Mouse (Mus musculus): Measurements from ENCODE around the gene Nfia.
A peak's percentile ranks its signal among the peaks of the same experiment; 100 is the strongest.

The Nfia gene

DNA sequence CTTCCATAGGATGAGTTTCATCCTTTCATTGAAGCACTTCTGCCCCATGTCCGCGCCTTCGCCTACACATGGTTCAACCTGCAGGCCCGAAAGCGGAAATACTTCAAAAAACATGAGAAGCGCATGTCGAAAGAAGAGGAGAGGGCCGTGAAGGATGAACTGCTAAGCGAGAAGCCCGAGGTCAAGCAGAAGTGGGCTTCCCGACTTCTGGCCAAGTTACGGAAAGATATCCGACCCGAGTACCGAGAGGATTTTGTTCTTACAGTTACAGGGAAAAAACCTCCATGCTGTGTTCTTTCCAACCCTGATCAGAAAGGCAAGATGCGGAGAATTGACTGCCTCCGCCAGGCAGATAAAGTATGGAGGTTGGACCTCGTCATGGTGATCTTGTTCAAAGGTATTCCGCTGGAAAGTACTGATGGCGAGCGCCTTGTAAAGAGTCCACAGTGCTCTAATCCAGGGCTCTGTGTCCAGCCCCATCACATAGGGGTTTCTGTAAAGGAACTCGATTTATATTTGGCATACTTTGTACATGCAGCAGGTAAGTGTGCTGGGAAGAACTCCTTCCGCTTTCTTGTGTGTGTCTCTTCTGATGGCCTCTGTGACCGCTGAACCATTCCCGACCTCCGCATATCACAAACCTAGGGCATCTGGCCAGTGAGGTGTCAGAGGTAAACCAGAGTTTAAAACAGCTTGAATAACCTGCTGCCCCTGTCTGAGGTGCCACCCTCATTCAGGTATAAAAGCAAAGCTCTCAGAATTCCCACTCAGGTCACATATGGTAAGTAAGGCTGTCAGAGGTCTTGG, 10.7 kb downstream of the Nfia start:
- DNase-seq, result peak; percentile 59 to 68

DNA sequence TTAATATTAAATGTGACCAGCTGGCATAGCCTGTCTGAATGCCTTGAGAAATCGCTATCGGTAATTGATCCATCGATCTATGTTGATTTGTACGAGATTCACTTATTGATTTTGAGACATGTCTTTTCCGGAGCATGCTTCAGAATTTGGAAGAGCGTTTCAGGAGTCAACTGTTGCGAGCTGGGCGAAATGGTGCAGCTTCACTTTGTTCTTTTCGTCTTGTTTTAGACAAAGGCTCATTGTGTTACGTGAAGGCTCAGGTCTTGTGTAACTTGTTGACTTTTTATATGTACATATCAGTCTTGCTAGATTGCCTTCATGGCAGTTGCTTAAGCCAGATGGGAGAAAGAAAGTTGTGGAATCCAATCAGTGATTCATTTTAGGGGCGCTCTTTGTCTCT, 11.7 kb downstream of the Nfia start:
- peak in 1 of 2 experiments; percentile 56 for DNase-seq

DNA sequence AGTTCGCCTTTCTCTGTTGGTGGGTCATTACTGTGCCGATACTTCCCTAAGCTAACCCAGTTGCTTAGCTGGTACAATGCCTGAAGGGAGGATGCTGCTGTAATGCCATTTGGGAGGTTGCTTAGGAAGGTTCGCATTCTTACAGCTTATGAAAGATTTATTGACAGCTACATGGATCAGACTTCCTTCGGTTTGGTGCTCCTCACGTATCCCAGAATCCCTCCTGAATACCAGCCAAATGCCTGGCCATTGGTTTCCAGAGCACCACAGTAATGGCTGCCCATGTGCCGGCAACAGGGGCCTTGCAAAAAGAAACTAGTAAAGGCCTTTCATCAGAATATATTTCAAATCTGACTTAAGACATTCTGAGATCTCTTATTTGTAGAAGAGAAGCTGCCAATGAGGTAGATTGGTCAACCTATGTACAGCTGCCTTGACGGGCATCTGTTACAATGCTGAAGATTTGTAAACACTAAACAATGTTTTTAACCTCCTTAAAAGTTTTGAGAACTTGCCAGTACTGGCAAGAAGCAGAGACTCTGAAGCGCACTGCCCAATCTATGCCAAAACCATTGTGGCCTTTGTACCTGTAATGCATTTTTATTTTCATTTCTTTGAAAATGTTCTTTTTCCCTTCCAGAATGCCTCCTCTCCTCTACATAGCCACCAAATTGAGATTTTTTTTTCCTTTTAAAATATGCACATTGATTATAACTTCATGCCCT, 13.2 kb downstream of the Nfia start:
- DNase-seq, result peak; percentile 71 to 76

DNA sequence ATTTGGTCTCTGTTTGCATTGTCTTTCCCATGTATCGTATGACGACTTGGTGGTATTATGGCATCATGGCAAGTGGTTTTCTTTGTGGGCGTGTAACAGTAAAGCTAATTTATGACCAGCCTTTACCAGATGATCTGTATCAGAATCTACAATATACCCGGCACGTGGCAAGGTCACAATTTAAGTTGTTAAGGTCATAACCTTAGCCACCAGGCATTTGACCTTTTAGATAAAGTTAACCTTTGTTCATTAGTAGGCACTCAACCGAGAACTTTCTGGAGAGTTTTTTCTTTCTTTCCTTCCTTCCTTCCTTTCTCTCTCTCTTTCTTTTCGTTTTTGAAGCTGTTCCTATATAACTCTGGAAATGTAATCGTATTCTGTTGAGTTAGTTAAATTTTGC, 14.0 kb downstream of the Nfia start:
- DNase-seq, result no peak

DNA sequence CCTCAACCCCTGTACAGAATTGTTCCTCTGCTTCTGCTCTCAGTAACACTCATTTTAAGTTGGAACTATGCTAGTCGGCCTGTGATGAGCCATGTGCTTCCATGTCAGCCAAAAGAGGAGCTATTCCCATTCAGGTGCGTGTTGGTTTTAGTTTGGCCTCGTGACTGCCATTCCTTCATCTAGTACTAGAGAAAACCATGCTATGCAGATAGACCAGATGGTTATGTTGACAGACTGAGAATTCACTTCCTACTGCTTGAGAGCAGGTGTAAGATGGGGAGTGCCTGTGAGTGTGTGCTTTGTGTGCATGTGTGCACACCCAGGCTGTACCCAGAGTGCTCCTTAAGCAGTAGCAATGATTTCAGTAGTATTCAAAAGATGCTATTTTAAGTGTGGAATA, 15.0 kb downstream of the Nfia start:
- DNase-seq, result peak; percentile 59 to 77

DNA sequence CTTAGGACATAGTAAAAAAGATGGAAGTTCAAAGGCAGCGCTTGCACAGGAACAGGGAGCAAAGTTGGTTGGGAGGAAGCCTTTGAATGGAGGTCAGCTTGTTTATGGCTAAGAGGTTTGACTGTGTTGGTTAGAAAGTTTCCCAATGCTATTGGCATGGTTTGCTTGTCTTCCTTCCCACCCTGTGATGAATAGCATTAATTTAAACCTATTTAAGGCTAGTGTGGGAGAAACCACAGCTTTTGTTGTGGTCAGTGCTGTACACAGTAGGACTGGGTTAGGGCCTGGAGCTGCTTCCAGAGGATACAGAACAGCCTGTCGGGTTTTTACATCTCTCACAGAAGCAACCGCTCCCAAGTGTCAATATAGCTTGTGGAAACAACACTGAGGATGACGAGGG, 16.0 kb downstream of the Nfia start:
- DNase-seq, result no peak

DNA sequence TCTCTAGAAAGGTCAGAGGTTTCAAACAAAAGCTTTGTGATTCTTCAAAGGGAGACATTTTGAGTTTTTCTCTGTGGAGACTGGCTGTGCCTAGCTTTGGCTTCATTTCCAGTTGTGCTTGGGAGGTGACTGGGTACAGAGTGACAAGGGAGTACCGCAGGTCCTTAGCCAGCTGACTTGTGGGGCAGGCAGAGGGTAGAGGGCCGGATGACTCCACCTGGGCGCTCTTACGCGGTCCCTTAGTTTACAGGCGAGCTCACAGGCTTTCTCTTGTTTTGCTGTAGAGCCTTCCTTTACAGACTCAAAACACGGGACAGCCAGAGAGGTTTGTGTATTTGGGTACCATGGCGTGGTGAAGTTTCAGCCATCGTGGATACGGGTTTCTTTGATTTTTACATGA, 21.4 kb downstream of the Nfia start:
- DNase-seq, result no peak

DNA sequence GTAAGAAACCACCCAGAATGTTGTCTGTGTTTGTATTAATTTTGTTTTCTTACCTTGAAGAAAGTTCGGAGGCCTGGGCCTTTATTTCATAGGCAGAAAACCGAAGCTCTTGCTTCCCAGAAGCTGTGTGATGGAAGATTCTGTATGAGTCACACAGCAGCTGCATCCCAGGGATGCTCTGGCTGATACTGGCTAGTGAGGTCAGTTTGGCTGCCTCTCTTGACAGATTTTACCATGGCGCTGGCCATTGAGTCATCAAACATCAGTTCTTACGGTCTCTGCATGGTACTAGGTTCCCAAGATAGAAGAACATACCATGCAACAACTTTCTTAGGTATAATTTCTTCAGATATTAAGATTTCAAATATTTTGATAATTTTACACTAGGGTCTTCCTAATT, 22.3 kb downstream of the Nfia start:
- peak; percentile 54 to 61 for DNase-seq

DNA sequence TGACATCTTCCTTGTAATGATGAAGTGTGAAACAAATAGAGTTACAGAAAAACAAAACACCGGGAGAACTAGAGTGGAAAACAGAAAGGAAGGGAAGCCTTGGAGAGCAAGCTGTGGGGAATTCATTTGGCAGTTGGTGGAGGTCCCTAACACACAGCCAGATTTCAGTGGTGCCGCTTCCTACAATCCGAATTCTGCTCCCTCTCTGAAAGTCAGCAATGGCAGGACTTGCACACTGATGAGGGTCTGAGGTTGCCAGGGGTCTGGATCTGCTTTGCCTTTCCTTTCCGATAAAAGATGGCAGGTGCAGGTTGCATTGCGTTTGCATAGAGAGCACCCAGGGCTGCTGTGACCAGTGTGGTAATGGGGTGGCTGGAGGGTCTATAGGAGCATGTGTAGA, 23.4 kb downstream of the Nfia start:
- peak; percentile 47 to 63 for DNase-seq

DNA sequence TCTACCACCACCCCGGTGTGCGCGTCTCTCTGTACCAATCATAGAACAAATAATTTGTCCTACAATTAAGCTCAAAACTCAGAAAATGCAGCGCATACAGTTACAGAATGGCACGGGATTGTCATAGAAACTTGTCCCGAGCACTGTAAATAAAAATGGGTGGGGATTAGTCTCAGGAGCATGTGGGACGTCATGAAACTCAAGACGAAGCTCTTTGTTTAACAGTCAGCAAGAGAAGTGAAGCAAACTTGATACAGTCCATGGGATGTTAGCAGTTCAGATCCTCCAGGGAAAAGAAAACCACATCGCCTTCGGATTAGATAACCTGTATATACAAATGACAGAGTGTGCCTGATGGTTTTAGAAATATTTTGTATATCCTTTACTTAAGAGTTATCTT, 24.0 kb downstream of the Nfia start:
- DNase-seq, result no peak

DNA sequence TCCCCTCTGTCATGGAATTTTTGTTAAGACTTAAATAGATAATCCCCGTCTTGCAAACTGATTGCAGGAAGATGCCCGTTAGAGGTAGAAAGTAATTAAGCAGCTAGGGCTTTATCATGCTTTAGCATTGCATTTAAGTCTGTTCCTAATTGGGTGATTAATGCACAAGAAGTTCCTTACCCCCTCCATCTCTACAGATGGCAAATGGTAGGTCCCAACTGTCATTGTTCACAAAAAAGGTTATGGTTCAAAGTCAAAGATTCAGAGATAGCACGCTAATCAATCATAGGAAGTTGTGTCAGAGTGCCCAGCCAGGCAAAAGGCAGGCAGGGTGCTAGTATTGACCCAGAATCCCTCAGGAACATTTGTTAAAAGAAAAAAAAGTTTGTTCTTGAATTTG, 31.3 kb downstream of the Nfia start:
- no peak for DNase-seq

DNA sequence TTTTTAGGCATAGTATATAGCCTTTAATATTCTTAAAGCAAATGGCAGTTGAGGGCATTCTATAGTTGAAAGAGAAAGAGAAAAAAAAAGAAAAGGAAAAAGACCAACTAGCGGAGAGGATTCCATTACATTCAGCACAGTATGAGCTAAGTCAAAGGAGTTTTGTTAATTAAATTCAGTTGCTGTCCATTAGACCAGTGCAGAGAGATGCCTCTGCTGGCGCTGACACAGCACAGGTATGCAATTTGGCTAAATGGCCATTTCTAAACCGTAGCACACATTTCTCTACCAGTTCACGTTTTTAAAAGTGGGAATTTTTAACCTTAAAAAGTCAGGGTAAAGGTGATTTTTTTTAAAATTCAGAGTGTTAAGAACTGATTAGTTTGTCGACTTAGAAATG, 32.1 kb downstream of the Nfia start:
- no peak for DNase-seq

DNA sequence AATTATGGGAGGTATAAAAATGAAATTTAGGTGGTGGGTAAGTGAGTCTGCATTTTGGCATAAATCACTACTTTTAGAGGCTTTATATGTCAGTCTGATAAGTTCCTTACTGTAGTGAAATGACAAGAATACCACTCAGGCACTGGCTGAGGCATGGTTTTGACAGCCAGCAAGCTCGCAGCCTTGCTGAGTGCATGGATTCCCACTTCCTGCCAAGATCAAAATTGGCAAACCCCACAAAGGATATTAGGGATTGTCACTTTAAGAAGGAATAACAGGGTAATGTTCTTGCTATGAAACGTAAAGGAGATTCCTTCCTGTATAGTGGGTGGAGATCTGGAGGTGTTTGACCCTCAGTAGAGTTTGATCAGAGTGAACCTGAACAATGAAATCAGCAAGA, 32.7 kb downstream of the Nfia start:
- DNase-seq, result peak; percentile 54 to 74

DNA sequence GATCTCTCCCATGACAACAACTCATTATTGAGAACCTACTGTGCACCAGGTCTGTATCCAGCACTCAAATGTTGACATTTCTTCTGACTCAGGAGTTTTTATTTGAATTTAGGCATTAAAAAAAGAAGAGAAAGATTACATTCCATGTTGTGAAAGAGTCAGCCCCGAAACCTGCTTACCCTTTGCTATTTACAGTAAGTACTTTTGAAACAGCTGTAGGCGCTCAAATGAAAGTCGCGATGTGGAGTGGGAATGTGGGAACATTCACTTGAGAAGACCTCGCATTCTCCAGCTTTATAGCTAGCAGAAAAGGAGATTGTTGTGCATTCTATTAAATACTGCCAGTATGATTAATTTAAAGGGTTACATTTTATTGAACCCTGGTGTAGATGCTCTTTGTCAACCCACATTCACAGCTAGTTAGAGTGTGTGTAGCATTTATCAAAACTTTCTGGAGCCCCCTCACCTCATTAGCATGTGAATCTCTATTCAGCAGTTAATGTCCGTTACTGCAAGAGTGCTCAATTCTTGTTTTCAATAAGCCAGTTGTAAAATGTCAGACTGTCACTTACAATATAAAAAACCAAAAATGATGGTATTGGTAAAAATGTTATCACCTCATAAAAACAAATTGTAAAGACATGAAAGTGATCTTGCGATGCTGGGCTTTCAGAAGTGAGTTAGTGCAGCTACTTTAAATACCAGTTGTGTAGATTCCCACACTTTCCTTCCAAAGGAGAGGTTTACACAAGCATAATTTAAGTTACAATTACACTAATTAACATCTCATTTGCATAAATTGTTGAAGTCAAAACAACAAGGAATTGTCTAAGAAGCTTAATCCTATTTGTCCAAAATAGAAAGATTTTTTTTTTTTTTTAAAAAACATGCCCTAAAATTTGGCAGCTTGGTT, 33.6 kb downstream of the Nfia start:
- no peak for DNase-seq

DNA sequence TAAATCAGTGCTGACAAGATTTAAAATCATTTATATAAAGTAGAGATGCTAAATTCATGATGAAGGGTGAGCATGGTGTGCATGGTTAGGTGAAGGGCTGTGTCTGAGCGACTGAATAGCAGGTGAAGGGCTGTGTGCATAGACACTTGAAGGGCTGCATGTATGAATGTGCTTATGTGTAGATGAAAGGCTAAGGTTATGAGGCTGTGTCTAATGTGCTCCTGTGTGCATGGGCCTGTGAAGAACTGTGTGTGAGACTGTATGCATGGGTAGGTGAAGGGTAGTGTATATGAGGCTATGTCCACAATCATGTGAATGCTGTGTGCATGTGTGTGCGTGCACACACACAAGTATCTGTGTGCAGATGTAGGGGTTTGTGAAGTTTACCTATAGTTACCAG, 34.4 kb downstream of the Nfia start:
- DNase-seq, result no peak

DNA sequence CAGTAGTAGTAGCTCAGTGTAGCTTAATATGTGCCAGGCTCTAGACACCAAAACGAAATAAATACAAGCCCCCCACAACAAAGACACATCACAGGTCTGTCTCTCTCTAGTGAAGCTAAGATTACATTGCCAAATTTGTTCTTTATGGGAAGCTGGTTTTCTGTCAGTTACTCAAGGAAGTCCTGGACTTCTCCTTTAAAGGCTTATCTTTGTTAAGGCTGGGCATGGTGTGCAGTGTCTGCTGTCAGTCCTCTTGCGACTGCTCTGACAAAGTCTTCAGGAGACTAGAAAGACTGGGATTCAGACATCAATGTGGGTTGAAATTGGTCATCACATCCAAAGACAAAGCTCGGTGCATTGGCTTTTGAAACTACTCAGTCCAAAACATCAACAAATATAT, 36.4 kb downstream of the Nfia start:
- DNase-seq, result no peak

DNA sequence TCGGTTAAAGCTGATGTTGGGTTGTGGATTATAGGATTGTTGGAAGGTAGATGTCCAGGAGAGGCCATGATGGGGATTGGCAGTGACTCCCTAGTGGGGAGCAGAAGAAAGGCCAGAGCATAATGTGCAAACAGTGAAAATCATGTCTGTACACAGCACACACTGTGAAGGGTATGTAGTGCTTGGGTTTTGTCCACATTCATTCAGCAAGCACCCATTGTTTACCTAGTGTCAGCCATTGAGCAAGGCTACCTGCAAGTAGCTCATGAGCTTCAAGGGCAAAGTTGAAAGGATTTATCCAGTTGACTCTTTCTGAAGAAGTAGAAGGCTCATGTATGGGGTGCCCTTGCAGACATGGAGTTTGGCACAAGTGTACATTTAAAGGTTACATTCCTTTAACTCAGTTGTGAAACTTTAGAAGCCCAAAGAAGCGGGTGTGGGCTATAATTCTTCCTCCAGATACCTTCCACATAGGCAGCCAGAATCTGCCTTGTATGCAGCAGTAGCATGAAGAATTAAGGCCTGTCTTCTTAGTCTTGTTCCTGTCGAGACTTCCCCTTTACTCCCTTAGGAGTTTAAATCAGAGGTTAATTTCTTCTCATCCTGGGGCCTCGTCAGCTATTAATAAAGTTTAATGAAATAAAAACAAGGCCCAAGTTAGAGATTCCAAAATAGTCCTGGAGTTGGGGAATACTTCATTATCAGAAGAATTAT, 37.2 kb downstream of the Nfia start:
- DNase-seq, result no peak

DNA sequence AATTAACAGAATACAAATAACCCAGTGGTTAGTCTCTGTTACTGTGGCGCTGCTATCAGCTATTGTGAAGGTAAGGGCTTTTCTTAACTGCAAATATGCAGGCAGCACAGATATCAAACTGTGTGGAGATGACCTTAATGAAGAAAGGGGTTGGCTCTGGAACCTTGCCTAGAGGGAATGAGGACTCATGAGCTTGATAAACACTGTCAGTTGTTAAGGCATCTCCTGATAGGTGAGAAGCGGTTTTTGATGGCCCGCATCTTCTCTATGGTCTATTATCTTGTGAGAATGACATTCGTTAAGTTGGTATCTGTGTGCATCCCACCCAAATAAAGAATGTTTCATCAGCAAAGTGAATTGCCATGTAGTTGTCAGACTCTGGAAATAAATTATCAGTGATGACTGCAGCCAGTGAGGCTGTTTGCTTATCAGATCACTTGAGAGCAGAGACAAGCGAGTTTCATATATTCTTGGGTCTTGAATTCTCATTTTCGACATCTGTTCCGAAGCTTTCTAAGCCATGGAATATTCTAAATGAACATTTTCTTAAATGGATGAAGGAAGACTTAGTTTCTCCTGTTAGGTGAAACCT, 37.9 kb downstream of the Nfia start:
- no peak for DNase-seq

DNA sequence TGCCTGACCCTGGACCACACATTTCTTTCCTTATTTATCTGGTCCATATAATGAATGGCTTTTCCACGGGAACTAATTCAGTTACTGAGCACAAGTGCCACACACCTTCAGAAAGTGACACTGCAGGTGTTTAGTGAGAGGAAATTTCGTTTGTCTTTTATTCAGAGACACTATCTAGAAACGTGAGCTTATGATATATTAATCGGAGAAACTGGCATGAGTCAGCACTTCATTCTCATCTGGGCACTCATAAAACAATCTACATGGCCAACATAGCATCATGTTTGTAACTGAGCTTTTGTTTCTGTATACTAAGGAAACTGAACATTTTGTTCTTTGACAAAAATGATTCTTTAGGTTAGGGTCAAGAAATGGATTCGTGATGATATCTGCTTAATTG, 40.5 kb downstream of the Nfia start:
- DNase-seq, result no peak

DNA sequence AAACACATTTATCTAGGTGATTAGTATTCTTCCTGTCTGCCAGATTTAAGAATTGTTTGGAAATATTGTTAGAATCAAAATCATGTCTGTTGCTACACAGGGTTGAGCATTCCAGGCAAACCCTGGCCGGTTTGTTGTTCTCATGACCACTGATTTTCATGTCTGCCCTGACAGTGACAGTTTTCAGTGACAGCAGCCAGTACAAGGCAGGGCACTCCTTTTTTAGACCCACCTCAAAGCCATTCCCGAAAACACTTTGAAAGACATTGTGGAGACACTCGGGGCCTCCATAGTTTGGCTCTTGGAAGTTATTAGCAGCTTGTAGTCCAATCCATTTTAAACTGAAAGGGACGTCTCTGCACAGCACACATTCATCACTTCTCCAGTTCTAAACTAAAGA, 41.5 kb downstream of the Nfia start:
- DNase-seq, result no peak

DNA sequence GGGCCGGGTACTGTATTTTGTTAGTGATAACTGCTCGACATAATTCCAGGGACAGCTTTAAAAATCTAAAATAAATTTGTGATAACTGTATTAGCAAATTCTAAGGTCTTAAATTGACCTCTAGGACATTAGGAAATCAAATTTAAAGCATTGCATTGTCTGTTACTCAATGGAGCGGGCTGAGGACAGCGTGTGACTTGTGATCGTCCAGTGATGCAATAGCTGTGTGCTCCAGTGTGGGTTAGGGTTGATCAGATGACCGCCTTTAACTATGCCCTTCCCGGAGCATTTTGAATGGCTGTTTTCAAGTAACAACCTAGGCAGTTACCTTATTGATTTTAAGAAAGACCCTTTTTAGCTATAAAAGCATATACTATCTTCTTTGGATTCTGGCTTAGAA, 42.0 kb downstream of the Nfia start:
- no peak for DNase-seq

DNA sequence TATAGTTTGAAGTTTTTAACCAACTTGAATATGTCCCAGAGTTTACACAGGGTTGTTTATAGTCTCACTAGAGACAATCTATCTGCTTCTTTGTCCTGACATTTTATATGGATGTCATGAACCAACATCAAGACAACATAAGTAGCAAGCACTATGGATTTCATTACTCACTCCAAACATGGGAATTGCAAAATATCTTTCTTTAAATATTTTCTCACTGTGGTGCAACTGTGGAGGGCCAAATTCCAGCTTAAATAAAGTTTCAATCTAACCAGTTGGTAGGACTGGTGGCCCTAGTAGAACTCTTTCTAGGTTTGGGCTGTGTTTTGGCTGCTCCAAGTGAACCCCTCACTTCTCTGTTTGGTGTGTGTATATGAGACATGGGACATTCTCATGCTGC, 43.5 kb downstream of the Nfia start:
- DNase-seq, result no peak
